Mouse (Mus musculus): ENCODE data around the gene Ttc9. TPM values are rescaled to one million over a fixed set of nuclear protein-coding genes. Genes with fewer than 3 reads are reported as not detected.

Ttc9 gene
- polyA plus RNA-seq, 1 experiment: not detected

DNA sequence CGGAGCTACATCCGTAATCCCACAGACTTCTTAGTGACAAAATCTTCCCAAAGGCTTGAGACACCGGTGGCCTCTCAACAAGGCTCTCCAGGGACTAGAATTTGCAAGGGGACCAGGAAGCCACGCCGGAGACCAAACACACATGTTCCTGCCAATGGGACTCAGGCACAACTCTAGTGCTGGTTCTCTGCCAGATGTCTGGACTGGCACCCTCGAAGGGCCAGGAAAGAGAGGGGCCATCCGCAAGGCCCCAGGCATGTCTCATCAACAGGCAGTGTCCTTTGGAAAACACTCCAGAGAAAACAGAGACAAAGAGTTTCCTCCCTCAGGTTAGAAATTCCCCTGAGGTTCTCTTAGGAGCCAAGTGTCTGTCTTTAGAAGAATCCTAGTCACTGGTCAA, 59.7 kb downstream of the Ttc9 start:
- 80% methylated on average over 7 of the region's 7 CpGs for WGBS
- Histone ChIP-seq H3K4me1 (ENCODE audit: control insufficient read depth, insufficient read depth, low read length) (peaks cover 3% of the 10 kb centered on the region), H3K27ac (ENCODE audit: insufficient read depth, low read depth, low read length) (no peak overlapping the region), H3K4me3 (ENCODE audit: insufficient read depth, low read depth, low read length) (no peak overlapping the region)
- TF ChIP-seq CTCF (IDR thresholded peaks at IDR 0.05; ENCODE audit: insufficient read depth, low read depth, low read length) (no peak), POLR2A (IDR thresholded peaks at IDR 0.05; ENCODE audit: insufficient read depth, low read depth, low read length) (no peak)

DNA sequence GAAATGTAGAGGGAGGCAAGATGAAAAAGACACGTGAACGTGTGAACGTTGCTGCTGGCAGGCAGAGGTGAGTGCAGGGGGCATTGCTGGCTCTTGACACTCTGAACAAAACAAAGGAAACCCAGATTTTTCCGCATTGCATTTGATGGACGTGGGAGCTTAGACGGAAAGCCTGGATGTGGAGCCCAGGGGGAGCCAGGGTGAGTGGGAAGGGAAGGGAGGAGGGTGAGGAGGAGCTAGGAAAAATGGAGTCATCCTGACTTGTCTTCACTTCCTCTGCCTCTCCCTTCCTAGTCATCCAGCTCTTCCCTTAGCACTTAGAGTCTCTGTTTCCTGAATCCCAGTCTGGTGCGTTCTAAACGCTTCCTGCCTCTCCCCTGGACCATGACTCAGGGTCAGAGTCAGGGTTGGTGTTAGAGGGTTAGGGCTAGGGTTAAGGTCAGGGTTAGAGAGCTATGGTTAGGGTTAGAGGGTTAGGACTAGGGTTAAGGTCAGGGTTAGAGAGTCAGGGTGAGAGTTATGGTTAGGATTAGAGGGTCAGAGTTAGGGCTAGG, 60.2 kb downstream of the Ttc9 start:
- Histone ChIP-seq H3K4me1 (ENCODE audit: control insufficient read depth, insufficient read depth, low read length) (peaks cover 3% of the 10 kb centered on the region), H3K27ac (ENCODE audit: insufficient read depth, low read depth, low read length) (no peak overlapping the region), H3K4me3 (ENCODE audit: insufficient read depth, low read depth, low read length) (no peak overlapping the region)
- 44% methylated on average over 8 of the region's 8 CpGs for WGBS
- no peak for TF ChIP-seq POLR2A (IDR thresholded peaks at IDR 0.05; ENCODE audit: insufficient read depth, low read depth, low read length)
- TF ChIP-seq CTCF (IDR thresholded peaks at IDR 0.05; ENCODE audit: insufficient read depth, low read depth, low read length): no peak

DNA sequence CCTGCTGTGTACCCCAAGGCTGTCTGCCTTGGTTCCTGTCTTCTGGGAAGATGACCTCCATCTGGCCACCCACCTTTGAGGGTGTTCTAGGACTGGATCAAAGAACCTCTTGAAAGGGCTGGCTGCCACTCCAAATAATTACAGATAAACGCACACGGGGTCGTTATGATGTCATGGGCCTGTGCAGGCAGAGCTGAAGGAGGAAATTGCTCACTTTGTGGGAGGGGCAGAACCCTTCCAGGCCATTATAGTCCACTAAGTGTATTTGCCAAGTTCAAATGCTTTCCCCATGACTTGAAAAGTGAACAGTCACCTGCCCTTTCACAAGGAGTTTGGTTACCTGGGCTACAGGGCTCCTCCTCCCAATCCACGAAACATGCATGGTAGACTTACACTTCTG, 67.0 kb downstream of the Ttc9 start:
- TF ChIP-seq CTCF (IDR thresholded peaks at IDR 0.05; ENCODE audit: insufficient read depth, low read depth, low read length): no peak
- TF ChIP-seq POLR2A (IDR thresholded peaks at IDR 0.05; ENCODE audit: insufficient read depth, low read depth, low read length): no peak
- Histone ChIP-seq H3K27ac (ENCODE audit: insufficient read depth, low read depth, low read length) (no peak overlapping the region), H3K4me3 (ENCODE audit: insufficient read depth, low read depth, low read length) (no peak overlapping the region), H3K4me1 (ENCODE audit: control insufficient read depth, insufficient read depth, low read length) (no peaks in the 10 kb centered on the region; the same call in 1 of the 2 replicates)
- WGBS: 55% methylated on average over 4 of the region's 4 CpGs

DNA sequence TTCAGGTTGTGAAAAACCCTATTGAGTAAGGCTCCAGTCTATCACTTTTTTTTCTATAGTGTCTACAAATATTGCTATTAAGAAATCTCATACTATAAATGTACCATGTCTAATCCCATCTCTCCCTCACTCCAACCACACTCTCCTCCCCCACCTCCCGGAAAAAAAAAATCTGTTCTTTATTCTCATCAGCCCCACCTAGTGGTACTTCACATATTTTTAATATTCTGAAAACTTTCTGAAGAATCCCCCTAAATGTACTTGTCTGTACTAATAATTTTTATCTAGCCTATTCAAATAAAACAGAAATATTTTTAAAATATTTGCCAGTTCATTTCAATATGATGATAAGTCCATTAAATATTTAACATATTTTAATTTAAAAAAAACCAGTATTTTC, 71.9 kb downstream of the Ttc9 start:
- 4% methylated on average over 1 of the region's 1 CpGs for WGBS
- H3K27ac ChIP-seq (ENCODE audit: insufficient read depth, low read depth, low read length): no peak overlapping the region
- TF ChIP-seq POLR2A (IDR thresholded peaks at IDR 0.05; ENCODE audit: insufficient read depth, low read depth, low read length) (no peak), CTCF (IDR thresholded peaks at IDR 0.05; ENCODE audit: insufficient read depth, low read depth, low read length) (no peak)
- H3K4me1 ChIP-seq (ENCODE audit: control insufficient read depth, insufficient read depth, low read length): no peaks in the 10 kb centered on the region
- H3K4me3 ChIP-seq (ENCODE audit: insufficient read depth, low read depth, low read length): no peak overlapping the region

- WGBS: 88% methylated on average over 4 of the region's 4 CpGs
- TF ChIP-seq POLR2A (IDR thresholded peaks at IDR 0.05; ENCODE audit: insufficient read depth, low read depth, low read length) (no peak), CTCF (IDR thresholded peaks at IDR 0.05; ENCODE audit: insufficient read depth, low read depth, low read length) (no peak)
- Histone ChIP-seq H3K4me3 (ENCODE audit: insufficient read depth, low read depth, low read length) (no peak overlapping the region), H3K4me1 (ENCODE audit: control insufficient read depth, insufficient read depth, low read length) (no peaks in the 10 kb centered on the region), H3K27ac (ENCODE audit: insufficient read depth, low read depth, low read length) (no peak overlapping the region)
These were observed 81.6 kb downstream of the Ttc9 start for GRCm38 (mm10) chr12:81712618-81713017.

Other genes with a start within 250 kb of the Ttc9 start
- gene Adam4, start 209.3 kb upstream of the Ttc9 start, polyA plus RNA-seq (2012; ENCODE audit: insufficient read depth, insufficient read length, low replicate concordance, missing spikeins): not detected in 2 replicates
- gene Cox16, start 146.1 kb upstream of the Ttc9 start, polyA plus RNA-seq (2012; ENCODE audit: insufficient read depth, insufficient read length, low replicate concordance, missing spikeins): not detected in 2 replicates
- gene Gm20498, start 98.3 kb upstream of the Ttc9 start, polyA plus RNA-seq (2012; ENCODE audit: insufficient read depth, insufficient read length, low replicate concordance, missing spikeins): not detected in 2 replicates
- gene Synj2bp, start 98.3 kb upstream of the Ttc9 start, polyA plus RNA-seq (2012; ENCODE audit: insufficient read depth, insufficient read length, low replicate concordance, missing spikeins): not detected in 2 replicates
- not detected in 2 replicates for gene Adam21, start 62.8 kb upstream of the Ttc9 start, polyA plus RNA-seq (2012; ENCODE audit: insufficient read depth, insufficient read length, low replicate concordance, missing spikeins)
- not detected in 2 replicates for gene Med6, start 36.2 kb upstream of the Ttc9 start, polyA plus RNA-seq (2012; ENCODE audit: insufficient read depth, insufficient read length, low replicate concordance, missing spikeins)
- not detected in 2 replicates for gene Map3k9, start 149.9 kb downstream of the Ttc9 start, polyA plus RNA-seq (2012; ENCODE audit: insufficient read depth, insufficient read length, low replicate concordance, missing spikeins)
- not detected in 2 replicates for gene Pcnx, start 228.8 kb downstream of the Ttc9 start, polyA plus RNA-seq (2012; ENCODE audit: insufficient read depth, insufficient read length, low replicate concordance, missing spikeins)